Mouse (Mus musculus): ENCODE measurements around the gene Gss. TPM values are rescaled to one million over a fixed set of nuclear protein-coding genes. Genes with fewer than 3 reads are reported as not detected.

The Gss gene
- polyA plus RNA-seq, 1 experiment from 2014 or later: 32.2 TPM

GRCm38 (mm10) chr2:155573996-155574395 lies 18.6 kb downstream of the Gss start:
- Histone ChIP-seq H3K9ac (no peak overlapping the region), H3K9me3 (no peaks in the 10 kb centered on the region), H3K4me2 (no peak overlapping the region), H3K36me3 (peaks cover 42% of the 10 kb centered on the region), H3K27me3 (no peaks in the 10 kb centered on the region), H3K27ac (no peak overlapping the region), H3K4me1 (0 out of 2 replicates have a peak, but pooled peaks cover 3% of the 10 kb centered on the region), H3K4me3 (no peak overlapping the region)
- 93% methylated on average over 7 of the region's 7 CpGs for WGBS
- no peak for ATAC-seq (ENCODE audit: insufficient number of reproducible peaks, insufficient read depth, low FRiP score, low TSS enrichment, low read depth)

GRCm38 (mm10) chr2:155573001-155573400 lies 19.6 kb downstream of the Gss start:
- no peak for ATAC-seq (ENCODE audit: insufficient number of reproducible peaks, insufficient read depth, low FRiP score, low TSS enrichment, low read depth)
- WGBS: 93% methylated on average over 9 of the region's 9 CpGs

GRCm38 (mm10) chr2:155569223-155569807 lies 23.3 kb downstream of the Gss start:
- Histone ChIP-seq H3K27ac (no peak overlapping the region), H3K36me3 (peaks cover 34% of the 10 kb centered on the region), H3K9me3 (no peaks in the 10 kb centered on the region), H3K9ac (no peak overlapping the region), H3K4me3 (no peak overlapping the region), H3K27me3 (no peaks in the 10 kb centered on the region), H3K4me2 (no peak overlapping the region), H3K4me1 (0 out of 2 replicates have a peak, but pooled peaks cover 3% of the 10 kb centered on the region)
- no peak for ATAC-seq (ENCODE audit: insufficient number of reproducible peaks, insufficient read depth, low FRiP score, low TSS enrichment, low read depth)
- WGBS: 36% methylated on average over 3 of the region's 3 CpGs

More at GRCm38 (mm10) chr2:155573001-155573400, 19.6 kb downstream of the Gss start:
- H3K9ac ChIP-seq: no peak overlapping the region
- 0 out of 2 replicates have a peak, but pooled peaks cover 3% of the 10 kb centered on the region for H3K4me1 ChIP-seq
- no peak overlapping the region for H3K4me3 ChIP-seq
- no peaks in the 10 kb centered on the region for H3K27me3 ChIP-seq
- H3K9me3 ChIP-seq: no peaks in the 10 kb centered on the region
- no peak overlapping the region for H3K27ac ChIP-seq
- no peak overlapping the region for H3K4me2 ChIP-seq
- peaks cover 36% of the 10 kb centered on the region for H3K36me3 ChIP-seq

- 80% methylated on average over 5 of the region's 5 CpGs for WGBS
- Histone ChIP-seq H3K27me3 (no peaks in the 10 kb centered on the region), H3K4me3 (no peak overlapping the region), H3K4me2 (no peak overlapping the region), H3K4me1 (0 out of 2 replicates have a peak, but pooled peaks cover 3% of the 10 kb centered on the region), H3K9me3 (no peaks in the 10 kb centered on the region), H3K36me3 (peaks cover 38% of the 10 kb centered on the region), H3K9ac (no peak overlapping the region), H3K27ac (no peak overlapping the region)
- ATAC-seq (ENCODE audit: insufficient number of reproducible peaks, insufficient read depth, low FRiP score, low TSS enrichment, low read depth): no peak
Observed at GRCm38 (mm10) chr2:155567751-155568150, 24.9 kb downstream of the Gss start.

- Histone ChIP-seq H3K4me2 (no peak overlapping the region), H3K27ac (no peak overlapping the region), H3K27me3 (no peaks in the 10 kb centered on the region), H3K9ac (no peak overlapping the region), H3K36me3 (peaks cover 42% of the 10 kb centered on the region), H3K4me1 (no peaks in the 10 kb centered on the region), H3K4me3 (no peak overlapping the region), H3K9me3 (no peaks in the 10 kb centered on the region)
- ATAC-seq (ENCODE audit: insufficient number of reproducible peaks, insufficient read depth, low FRiP score, low TSS enrichment, low read depth): no peak
- 77% methylated on average over 4 of the region's 4 CpGs for WGBS
Observed at GRCm38 (mm10) chr2:155562934-155563333, 29.7 kb downstream of the Gss start.

- H3K27ac ChIP-seq: no peak overlapping the region
- WGBS: 58% methylated on average over 1 of the region's 1 CpGs
Observed at GRCm38 (mm10) chr2:155562209-155562608, 30.4 kb downstream of the Gss start.

GRCm38 (mm10) chr2:155554426-155554985 lies 38.1 kb downstream of the Gss start:
- Histone ChIP-seq H3K36me3 (0 out of 2 replicates have a peak, but pooled peaks cover 3% of the 10 kb centered on the region), H3K4me3 (no peak overlapping the region), H3K27ac (no peak overlapping the region), H3K9ac (no peak overlapping the region), H3K27me3 (no peaks in the 10 kb centered on the region), H3K4me1 (no peaks in the 10 kb centered on the region), H3K9me3 (no peaks in the 10 kb centered on the region), H3K4me2 (no peak overlapping the region)
- ATAC-seq (ENCODE audit: insufficient number of reproducible peaks, insufficient read depth, low FRiP score, low TSS enrichment, low read depth): no peak
- 80% methylated on average over 2 of the region's 2 CpGs for WGBS

More at GRCm38 (mm10) chr2:155562209-155562608, 30.4 kb downstream of the Gss start:
- no peaks in the 10 kb centered on the region for H3K4me1 ChIP-seq
- no peak for ATAC-seq (ENCODE audit: insufficient number of reproducible peaks, insufficient read depth, low FRiP score, low TSS enrichment, low read depth)
- H3K27me3 ChIP-seq: no peaks in the 10 kb centered on the region
- no peak overlapping the region for H3K9ac ChIP-seq
- no peaks in the 10 kb centered on the region for H3K9me3 ChIP-seq
- H3K4me3 ChIP-seq: no peak overlapping the region
- H3K36me3 ChIP-seq: peaks cover 38% of the 10 kb centered on the region
- H3K4me2 ChIP-seq: no peak overlapping the region

- Histone ChIP-seq H3K36me3 (no peaks in the 10 kb centered on the region), H3K9me3 (no peaks in the 10 kb centered on the region), H3K4me1 (no peaks in the 10 kb centered on the region), H3K27ac (no peak overlapping the region), H3K4me2 (no peak overlapping the region), H3K27me3 (no peaks in the 10 kb centered on the region), H3K9ac (no peak overlapping the region), H3K4me3 (no peak overlapping the region)
- no peak for ATAC-seq (ENCODE audit: insufficient number of reproducible peaks, insufficient read depth, low FRiP score, low TSS enrichment, low read depth)
Observed at GRCm38 (mm10) chr2:155552949-155553354, 39.7 kb downstream of the Gss start.

- H3K9ac ChIP-seq: no peak overlapping the region
- no peak for ATAC-seq (ENCODE audit: insufficient number of reproducible peaks, insufficient read depth, low FRiP score, low TSS enrichment, low read depth)
- no peak overlapping the region for H3K27ac ChIP-seq
- H3K27me3 ChIP-seq: no peaks in the 10 kb centered on the region
- no peak overlapping the region for H3K4me3 ChIP-seq
- no peak overlapping the region for H3K4me2 ChIP-seq
- H3K9me3 ChIP-seq: no peaks in the 10 kb centered on the region
- H3K36me3 ChIP-seq: no peaks in the 10 kb centered on the region
- no peaks in the 10 kb centered on the region for H3K4me1 ChIP-seq
Observed at GRCm38 (mm10) chr2:155552336-155552735, 40.3 kb downstream of the Gss start.

- H3K27me3 ChIP-seq: no peaks in the 10 kb centered on the region
- no peak overlapping the region for H3K4me2 ChIP-seq
- no peaks in the 10 kb centered on the region for H3K36me3 ChIP-seq
- WGBS: 56% methylated on average over 1 of the region's 1 CpGs
- no peak for ATAC-seq (ENCODE audit: insufficient number of reproducible peaks, insufficient read depth, low FRiP score, low TSS enrichment, low read depth)
- H3K27ac ChIP-seq: no peak overlapping the region
- H3K4me3 ChIP-seq: no peak overlapping the region
- no peak overlapping the region for H3K9ac ChIP-seq
- no peaks in the 10 kb centered on the region for H3K4me1 ChIP-seq
- no peaks in the 10 kb centered on the region for H3K9me3 ChIP-seq
Observed at GRCm38 (mm10) chr2:155546955-155547354, 45.7 kb downstream of the Gss start.

- H3K4me2 ChIP-seq: no peak overlapping the region
- H3K36me3 ChIP-seq: no peaks in the 10 kb centered on the region
- WGBS: 70% methylated on average over 6 of the region's 6 CpGs
- H3K9ac ChIP-seq: no peak overlapping the region
- no peak overlapping the region for H3K27ac ChIP-seq
- H3K27me3 ChIP-seq: no peaks in the 10 kb centered on the region
- H3K4me1 ChIP-seq: no peaks in the 10 kb centered on the region
- no peak for ATAC-seq (ENCODE audit: insufficient number of reproducible peaks, insufficient read depth, low FRiP score, low TSS enrichment, low read depth)
- no peaks in the 10 kb centered on the region for H3K9me3 ChIP-seq
- H3K4me3 ChIP-seq: no peak overlapping the region
Observed at GRCm38 (mm10) chr2:155540822-155541458, 51.7 kb downstream of the Gss start.

GRCm38 (mm10) chr2:155539696-155540095 lies 52.9 kb downstream of the Gss start:
- no peak overlapping the region for H3K27ac ChIP-seq
- H3K4me3 ChIP-seq: no peak overlapping the region
- no peak for ATAC-seq (ENCODE audit: insufficient number of reproducible peaks, insufficient read depth, low FRiP score, low TSS enrichment, low read depth)
- no peaks in the 10 kb centered on the region for H3K36me3 ChIP-seq
- H3K4me1 ChIP-seq: no peaks in the 10 kb centered on the region
- H3K4me2 ChIP-seq: no peak overlapping the region
- H3K27me3 ChIP-seq: no peaks in the 10 kb centered on the region
- H3K9me3 ChIP-seq: no peaks in the 10 kb centered on the region
- no peak overlapping the region for H3K9ac ChIP-seq
